Mouse (Mus musculus): ENCODE results near the gene Agbl2. TPM values are rescaled to one million over a fixed set of nuclear protein-coding genes. Genes with fewer than 3 reads are reported as not detected.
"Not testable (repeated sequence)": the region's sequence is repeated elsewhere in the genome, so short reads cannot be mapped to it uniquely, and the experiment has no call there.

The Agbl2 gene
- total and polyA plus RNA-seq, 2 experiments, result 0.05 TPM; not detected in 1

GRCm38 (mm10) chr2:90820894-90821293, 38.4 kb downstream of the Agbl2 start:
- 89% methylated on average over 3 of the region's 3 CpGs for WGBS
- Histone ChIP-seq H3K4me1 (ENCODE audit: control insufficient read depth, insufficient read depth, low read length) (no peaks in the 10 kb centered on the region), H3K27me3 (ENCODE audit: control insufficient read depth, insufficient read depth, low read length) (no peaks in the 10 kb centered on the region), H3K4me3 (ENCODE audit: insufficient read depth, low read depth, low read length) (no peak overlapping the region), H3K27ac (replicated peaks; ENCODE audit: insufficient read depth, low read depth, low read length) (no peak overlapping the region), H3K9ac (ENCODE audit: low read depth, low read length) (no peak overlapping the region), H3K79me2 (ENCODE audit: control insufficient read depth, insufficient read depth, low read length) (no peaks in the 10 kb centered on the region), H3K36me3 (ENCODE audit: control insufficient read depth, insufficient read depth, low read length) (no peaks in the 10 kb centered on the region)
- TF ChIP-seq POLR2A (IDR thresholded peaks at IDR 0.05; ENCODE audit: extremely low read depth, insufficient read depth, low read length) (no peak), CTCF (IDR thresholded peaks at IDR 0.05; ENCODE audit: low read depth, low read length) (no peak)
- DNase-seq (ENCODE audit: extremely low read depth, low read depth, low spot score), result no peak

GRCm38 (mm10) chr2:90822978-90823377, 40.5 kb downstream of the Agbl2 start:
- TF ChIP-seq CTCF (IDR thresholded peaks at IDR 0.05; ENCODE audit: low read depth, low read length), result no peak
- TF ChIP-seq POLR2A (IDR thresholded peaks at IDR 0.05; ENCODE audit: extremely low read depth, insufficient read depth, low read length), result no peak
- Histone ChIP-seq H3K4me3 (ENCODE audit: insufficient read depth, low read depth, low read length) (no peak overlapping the region), H3K9ac (ENCODE audit: low read depth, low read length) (no peak overlapping the region), H3K4me1 (ENCODE audit: control insufficient read depth, insufficient read depth, low read length) (no peaks in the 10 kb centered on the region), H3K27ac (replicated peaks; ENCODE audit: insufficient read depth, low read depth, low read length) (no peak overlapping the region), H3K79me2 (ENCODE audit: control insufficient read depth, insufficient read depth, low read length) (no peaks in the 10 kb centered on the region), H3K27me3 (ENCODE audit: control insufficient read depth, insufficient read depth, low read length) (no peaks in the 10 kb centered on the region), H3K36me3 (ENCODE audit: control insufficient read depth, insufficient read depth, low read length) (no peaks in the 10 kb centered on the region)
- 97% methylated on average over 2 of the region's 2 CpGs for WGBS
- DNase-seq (ENCODE audit: extremely low read depth, low read depth, low spot score), result no peak

GRCm38 (mm10) chr2:90823781-90824180, 41.3 kb downstream of the Agbl2 start:
- no peaks in the 10 kb centered on the region for H3K27me3 ChIP-seq (ENCODE audit: control insufficient read depth, insufficient read depth, low read length)
- H3K4me1 ChIP-seq (ENCODE audit: control insufficient read depth, insufficient read depth, low read length), result no peaks in the 10 kb centered on the region
- DNase-seq (ENCODE audit: extremely low read depth, low read depth, low spot score), result no peak
- H3K36me3 ChIP-seq (ENCODE audit: control insufficient read depth, insufficient read depth, low read length), result no peaks in the 10 kb centered on the region
- no peak for TF ChIP-seq CTCF (IDR thresholded peaks at IDR 0.05; ENCODE audit: low read depth, low read length)
- TF ChIP-seq POLR2A (IDR thresholded peaks at IDR 0.05; ENCODE audit: extremely low read depth, insufficient read depth, low read length), result no peak
- H3K9ac ChIP-seq (ENCODE audit: low read depth, low read length), result no peak overlapping the region
- H3K79me2 ChIP-seq (ENCODE audit: control insufficient read depth, insufficient read depth, low read length), result no peaks in the 10 kb centered on the region
- WGBS, result 88% methylated on average over 6 of the region's 6 CpGs
- H3K4me3 ChIP-seq (ENCODE audit: insufficient read depth, low read depth, low read length), result no peak overlapping the region
- H3K27ac ChIP-seq (replicated peaks; ENCODE audit: insufficient read depth, low read depth, low read length), result no peak overlapping the region

- not testable (repeated sequence) for H3K36me3 ChIP-seq (ENCODE audit: control insufficient read depth, insufficient read depth, low read length); H3K79me2 ChIP-seq (ENCODE audit: control insufficient read depth, insufficient read depth, low read length); H3K4me3 ChIP-seq (ENCODE audit: insufficient read depth, low read depth, low read length); H3K4me1 ChIP-seq (ENCODE audit: control insufficient read depth, insufficient read depth, low read length); H3K27ac ChIP-seq (replicated peaks; ENCODE audit: insufficient read depth, low read depth, low read length); H3K27me3 ChIP-seq (ENCODE audit: control insufficient read depth, insufficient read depth, low read length); DNase-seq (ENCODE audit: extremely low read depth, low read depth, low spot score); H3K9ac ChIP-seq (ENCODE audit: low read depth, low read length)
- 80% methylated on average over 10 of the region's 10 CpGs for WGBS
Observed at GRCm38 (mm10) chr2:90824528-90824927, 42.0 kb downstream of the Agbl2 start.

- H3K27me3 ChIP-seq (ENCODE audit: control insufficient read depth, insufficient read depth, low read length), result no peaks in the 10 kb centered on the region
- 84% methylated on average over 11 of the region's 11 CpGs for WGBS
Observed at GRCm38 (mm10) chr2:90825515-90826172, 43.1 kb downstream of the Agbl2 start.

GRCm38 (mm10) chr2:90828739-90829138, 46.2 kb downstream of the Agbl2 start:
- no peak for DNase-seq (ENCODE audit: extremely low read depth, low read depth, low spot score)
- H3K9ac ChIP-seq (ENCODE audit: low read depth, low read length), result no peak overlapping the region
- H3K4me1 ChIP-seq (ENCODE audit: control insufficient read depth, insufficient read depth, low read length), result no peaks in the 10 kb centered on the region
- H3K79me2 ChIP-seq (ENCODE audit: control insufficient read depth, insufficient read depth, low read length), result no peaks in the 10 kb centered on the region
- 70% methylated on average over 7 of the region's 7 CpGs for WGBS
- no peak overlapping the region for H3K4me3 ChIP-seq (ENCODE audit: insufficient read depth, low read depth, low read length)
- TF ChIP-seq CTCF (IDR thresholded peaks at IDR 0.05; ENCODE audit: low read depth, low read length) (no peak), POLR2A (IDR thresholded peaks at IDR 0.05; ENCODE audit: extremely low read depth, insufficient read depth, low read length) (no peak)
- H3K27ac ChIP-seq (replicated peaks; ENCODE audit: insufficient read depth, low read depth, low read length), result no peak overlapping the region
- no peaks in the 10 kb centered on the region for H3K36me3 ChIP-seq (ENCODE audit: control insufficient read depth, insufficient read depth, low read length)
- no peaks in the 10 kb centered on the region for H3K27me3 ChIP-seq (ENCODE audit: control insufficient read depth, insufficient read depth, low read length)

More at GRCm38 (mm10) chr2:90825515-90826172, 43.1 kb downstream of the Agbl2 start:
- no peaks in the 10 kb centered on the region for H3K79me2 ChIP-seq (ENCODE audit: control insufficient read depth, insufficient read depth, low read length)
- H3K4me1 ChIP-seq (ENCODE audit: control insufficient read depth, insufficient read depth, low read length), result no peaks in the 10 kb centered on the region
- H3K9ac ChIP-seq (ENCODE audit: low read depth, low read length), result no peak overlapping the region
- H3K36me3 ChIP-seq (ENCODE audit: control insufficient read depth, insufficient read depth, low read length), result no peaks in the 10 kb centered on the region
- H3K4me3 ChIP-seq (ENCODE audit: insufficient read depth, low read depth, low read length), result no peak overlapping the region
- H3K27ac ChIP-seq (replicated peaks; ENCODE audit: insufficient read depth, low read depth, low read length), result no peak overlapping the region
- TF ChIP-seq CTCF (IDR thresholded peaks at IDR 0.05; ENCODE audit: low read depth, low read length) (no peak), POLR2A (IDR thresholded peaks at IDR 0.05; ENCODE audit: extremely low read depth, insufficient read depth, low read length) (no peak)
- DNase-seq (ENCODE audit: extremely low read depth, low read depth, low spot score), result no peak
